Mouse (Mus musculus) hindbrain, embryonic 13.5 days (tissue): ENCODE measurements at regions not wholly inside any gene's neighbourhood (a gene's known extent, or its start where the extent isn't known, plus 50 kb on each side); places are given as distances from the start of the nearest gene placed in this dataset.

ENCODE experiments used
- ATAC-seq: fragments of 200-750 bp; cut with Nextera tagmentation; 2 replicates; pipeline ENCODE4 v1.8.0; 2017; ENCODE audit warnings: moderate TSS enrichment; ENCODE audit not compliant: low FRiP score
- H3K27ac ChIP-seq: fragments of 300-500 bp; sonication (generic); 2 replicates; pipeline ENCODE4 v1.5.1; 2015; ENCODE audit warnings: inconsistent platforms, mild to moderate bottlenecking, moderate library complexity
- H3K27me3 ChIP-seq: fragments of 300-500 bp; sonication (generic); 2 replicates; pipeline ENCODE4 v1.6.1; 2015; ENCODE audit warnings: mild to moderate bottlenecking, inconsistent platforms
- H3K36me3 ChIP-seq: fragments of 300-500 bp; sonication (generic); 2 replicates; pipeline ENCODE4 v1.6.1; 2015; ENCODE audit warnings: mild to moderate bottlenecking, inconsistent platforms
- H3K4me1 ChIP-seq: fragments of 300-500 bp; sonication (generic); replicated peaks from 2 replicates; pipeline ENCODE4 v1.6.1; 2015; ENCODE audit warnings: inconsistent platforms
- H3K4me2 ChIP-seq: fragments of 300-500 bp; sonication (generic); 2 replicates; pipeline ENCODE4 v1.6.1; 2015; ENCODE audit warnings: inconsistent platforms, mild to moderate bottlenecking, moderate library complexity
- H3K4me3 ChIP-seq: fragments of 300-500 bp; sonication (generic); 2 replicates; pipeline ENCODE4 v1.5.1; 2015; ENCODE audit warnings: mild to moderate bottlenecking, inconsistent platforms
- H3K9ac ChIP-seq: fragments of 300-500 bp; sonication (generic); 2 replicates; pipeline ENCODE4 v1.6.1; 2015; ENCODE audit warnings: mild to moderate bottlenecking, inconsistent platforms
- H3K9me3 ChIP-seq: fragments of 300-500 bp; sonication (generic); 2 replicates; pipeline ENCODE4 v1.6.1; 2016; ENCODE audit warnings: inconsistent platforms
- WGBS: fragments of 180-500 bp; shearing (Covaris S2); methylation state at CpG from one replicate; pipeline ENCODE4 v1.1.7; 2015; 5-methylcytosine and 5-hydroxymethylcytosine counted together

DNA sequence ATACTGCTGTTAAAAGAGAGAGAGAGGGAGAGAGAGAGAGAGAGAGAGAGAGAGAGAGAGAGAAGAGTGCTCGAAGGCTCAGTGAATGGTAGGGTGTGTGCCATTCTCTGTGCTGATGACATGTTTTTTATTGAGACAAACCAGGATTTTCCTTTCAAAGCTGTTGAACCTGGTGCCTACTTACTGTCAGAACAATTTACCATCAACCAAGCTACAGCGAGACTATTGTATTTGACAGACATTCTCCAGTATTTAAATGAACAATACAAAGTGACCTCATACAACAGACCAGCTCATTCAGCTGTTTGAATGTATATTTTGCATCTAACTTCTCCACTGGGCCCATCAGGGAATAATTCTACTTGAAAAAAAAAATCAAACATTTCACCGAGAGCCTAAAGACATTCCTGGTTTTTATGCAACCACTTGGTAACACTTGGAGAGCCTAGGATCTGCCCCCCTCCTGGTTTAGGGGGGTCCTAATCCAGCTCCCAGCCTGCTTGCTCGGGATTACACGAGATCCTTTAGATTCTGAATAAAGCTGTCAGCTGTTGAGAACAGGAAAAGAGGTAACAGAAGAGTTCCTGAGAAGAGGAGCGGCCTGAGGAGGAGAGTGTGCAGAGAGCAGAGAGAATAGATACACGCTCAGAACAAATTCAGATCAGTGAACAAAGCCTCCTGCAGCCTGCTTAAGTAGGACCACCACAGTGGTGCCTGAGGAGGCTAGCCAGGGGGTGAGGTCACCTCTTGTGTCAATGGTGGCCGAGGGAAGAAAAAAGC lies 117.3 kb downstream of the Anapc10 start:
- Histone ChIP-seq H3K9me3 (no peaks in the 10 kb centered on the region), H3K36me3 (no peaks in the 10 kb centered on the region), H3K9ac (no peak overlapping the region), H3K27me3 (no peaks in the 10 kb centered on the region), H3K4me3 (no peak overlapping the region), H3K4me2 (peak overlapping the region; percentile 36), H3K27ac (no peak overlapping the region), H3K4me1 (peaks cover 7% of the 10 kb centered on the region; the same call in 1 of the 2 replicates)
- WGBS = 27% methylated on average over 8 of the region's 8 CpGs
- ATAC-seq = no peak

DNA sequence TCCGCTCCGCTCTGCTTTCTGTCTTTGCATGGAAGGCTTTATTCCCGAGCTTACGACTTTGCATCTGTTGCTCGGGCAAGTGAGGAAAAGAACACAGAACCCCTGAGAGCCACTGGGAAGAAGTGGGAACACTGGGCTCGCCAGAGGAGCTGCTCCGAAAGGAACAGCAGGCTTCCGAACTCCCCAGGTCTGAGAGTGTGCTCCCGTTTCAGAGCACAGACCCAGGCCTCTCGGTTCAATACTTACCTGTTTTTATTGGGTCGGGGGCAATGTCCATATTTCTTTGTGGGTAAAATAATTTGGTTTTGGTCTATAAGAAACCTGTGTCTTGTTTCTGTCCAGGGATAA lies 117.9 kb downstream of the Anapc10 start:
- H3K36me3 ChIP-seq = no peaks in the 10 kb centered on the region
- WGBS = 21% methylated on average over 11 of the region's 11 CpGs
- H3K9ac ChIP-seq = no peak overlapping the region
- H3K27me3 ChIP-seq = no peaks in the 10 kb centered on the region
- no peaks in the 10 kb centered on the region for H3K9me3 ChIP-seq
- peak overlapping the region; percentile 36 for H3K4me2 ChIP-seq
- no peak for ATAC-seq
- H3K4me1 ChIP-seq = peaks cover 7% of the 10 kb centered on the region; the same call in 1 of the 2 replicates
- no peak overlapping the region for H3K27ac ChIP-seq
- H3K4me3 ChIP-seq = no peak overlapping the region

DNA sequence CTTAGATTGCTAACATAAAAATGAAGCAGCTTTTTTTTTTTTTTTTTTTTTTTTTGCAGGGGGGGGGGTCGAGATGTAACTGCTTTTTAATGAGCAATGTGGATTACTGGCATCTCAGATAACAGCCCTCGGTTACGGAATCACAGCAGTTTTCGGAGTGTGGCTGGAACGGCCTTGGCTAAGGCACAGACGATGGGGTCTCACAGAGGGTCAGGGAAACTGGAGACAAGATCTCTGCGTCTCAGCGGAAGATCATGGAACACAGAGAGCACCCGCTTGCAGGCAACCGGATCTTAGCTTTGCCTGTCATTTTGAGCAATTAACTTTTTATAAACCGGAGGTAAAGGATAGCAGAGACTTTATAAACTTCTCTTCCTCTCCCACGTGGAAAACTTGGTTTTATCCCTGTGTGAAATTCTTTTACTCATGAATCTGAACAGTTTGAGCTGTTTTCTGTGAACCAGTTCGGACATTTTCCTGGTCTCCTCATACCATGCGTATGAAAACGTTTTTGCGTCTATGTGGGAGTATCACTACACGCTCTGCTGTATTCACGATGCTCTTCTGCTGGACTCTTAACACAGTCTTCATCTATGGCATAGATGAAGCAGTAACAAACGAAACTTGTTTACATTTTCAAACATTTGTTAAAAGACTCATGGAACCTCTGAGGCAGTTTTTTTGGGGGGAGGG lies 118.5 kb downstream of the Anapc10 start:
- WGBS = 65% methylated on average over 19 of the region's 19 CpGs
- ATAC-seq = no peak
- H3K4me2 ChIP-seq = no peak overlapping the region

DNA sequence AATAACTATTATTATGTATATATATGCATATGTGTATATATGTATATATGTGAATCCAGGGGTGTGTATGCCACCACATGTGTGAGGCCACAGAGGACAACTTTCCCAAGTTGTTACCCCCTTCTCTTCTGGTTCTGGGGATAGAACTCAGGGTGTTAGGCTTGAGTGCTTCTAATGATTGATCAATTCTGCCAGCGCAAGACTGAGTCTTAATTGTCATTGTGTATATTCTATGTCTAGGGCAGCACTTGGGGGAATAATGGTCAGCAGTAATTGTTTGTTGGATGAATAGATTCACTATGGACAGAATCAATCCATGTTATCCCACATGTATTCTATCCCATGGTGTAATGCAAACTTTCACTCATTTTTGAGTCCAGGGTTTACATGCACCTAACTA lies 127.3 kb downstream of the Anapc10 start:
- Histone ChIP-seq H3K4me3 (no peak overlapping the region), H3K4me2 (no peak overlapping the region), H3K9ac (no peak overlapping the region), H3K36me3 (no peaks in the 10 kb centered on the region), H3K4me1 (no peaks in the 10 kb centered on the region), H3K27ac (no peak overlapping the region), H3K27me3 (no peaks in the 10 kb centered on the region), H3K9me3 (no peaks in the 10 kb centered on the region)
- no peak for ATAC-seq
- WGBS = 77% methylated on average over 1 of the region's 1 CpGs

More for the DNA sequence above, 118.5 kb downstream of the Anapc10 start:
- H3K27ac ChIP-seq = no peak overlapping the region
- no peaks in the 10 kb centered on the region for H3K27me3 ChIP-seq
- peaks cover 7% of the 10 kb centered on the region; the same call in 1 of the 2 replicates for H3K4me1 ChIP-seq
- no peaks in the 10 kb centered on the region for H3K9me3 ChIP-seq
- H3K4me3 ChIP-seq = no peak overlapping the region
- no peaks in the 10 kb centered on the region for H3K36me3 ChIP-seq
- H3K9ac ChIP-seq = no peak overlapping the region

DNA sequence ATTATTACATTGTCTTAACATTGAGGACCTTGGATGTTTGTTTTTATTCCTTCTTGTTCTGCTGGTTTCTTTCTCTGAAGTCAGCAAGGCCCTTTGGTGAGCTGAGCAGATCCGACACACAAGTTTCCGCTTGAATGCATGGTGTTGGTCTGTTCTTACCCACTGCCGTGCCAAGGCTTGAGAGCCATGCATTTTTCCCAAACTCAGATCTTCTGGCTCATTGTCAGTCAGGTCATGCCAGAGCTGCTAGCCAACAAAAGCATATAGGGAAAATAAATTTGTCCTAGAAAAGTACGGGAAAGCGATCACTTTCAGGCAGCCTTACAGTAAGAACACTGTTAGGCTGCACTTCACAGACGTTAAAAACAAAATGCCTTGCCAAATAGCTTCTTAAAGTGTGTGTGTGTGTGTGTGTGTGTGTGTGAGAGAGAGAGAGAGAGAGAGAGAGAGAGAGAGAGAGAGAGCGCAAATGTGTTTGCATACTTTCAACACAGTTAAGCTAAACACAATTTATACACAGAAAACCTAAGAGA lies 138.4 kb downstream of the Anapc10 start:
- Histone ChIP-seq H3K27ac (no peak overlapping the region), H3K4me2 (no peak overlapping the region), H3K4me1 (no peaks in the 10 kb centered on the region), H3K9me3 (no peaks in the 10 kb centered on the region), H3K27me3 (no peaks in the 10 kb centered on the region), H3K4me3 (no peak overlapping the region), H3K9ac (no peak overlapping the region), H3K36me3 (no peaks in the 10 kb centered on the region)
- ATAC-seq = no peak
- 60% methylated on average over 7 of the region's 7 CpGs for WGBS

DNA sequence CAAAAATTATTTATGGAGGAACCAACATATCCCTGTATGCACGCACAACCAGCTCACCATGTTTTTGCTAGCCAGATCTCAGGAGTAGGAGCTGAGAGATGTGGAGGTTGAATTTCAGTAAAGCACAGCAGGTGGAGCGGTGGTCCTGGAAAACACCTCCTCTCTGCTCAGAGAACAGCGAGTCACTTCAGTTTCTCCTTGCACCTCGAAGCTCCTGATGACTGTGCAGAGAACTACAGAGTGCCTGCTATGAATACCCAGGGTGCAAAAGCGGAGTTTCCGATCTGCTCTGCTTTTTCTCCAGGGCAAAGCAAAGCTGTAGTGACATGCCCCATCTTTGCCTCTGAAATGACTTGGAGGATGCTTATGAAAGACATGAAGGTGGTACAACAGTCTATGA lies 138.9 kb downstream of the Anapc10 start:
- H3K9me3 ChIP-seq = no peaks in the 10 kb centered on the region
- no peak overlapping the region for H3K9ac ChIP-seq
- no peak overlapping the region for H3K27ac ChIP-seq
- no peak overlapping the region for H3K4me3 ChIP-seq
- no peaks in the 10 kb centered on the region for H3K36me3 ChIP-seq
- H3K27me3 ChIP-seq = no peaks in the 10 kb centered on the region
- 71% methylated on average over 6 of the region's 6 CpGs for WGBS
- no peak for ATAC-seq
- H3K4me2 ChIP-seq = no peak overlapping the region
- H3K4me1 ChIP-seq = no peaks in the 10 kb centered on the region

DNA sequence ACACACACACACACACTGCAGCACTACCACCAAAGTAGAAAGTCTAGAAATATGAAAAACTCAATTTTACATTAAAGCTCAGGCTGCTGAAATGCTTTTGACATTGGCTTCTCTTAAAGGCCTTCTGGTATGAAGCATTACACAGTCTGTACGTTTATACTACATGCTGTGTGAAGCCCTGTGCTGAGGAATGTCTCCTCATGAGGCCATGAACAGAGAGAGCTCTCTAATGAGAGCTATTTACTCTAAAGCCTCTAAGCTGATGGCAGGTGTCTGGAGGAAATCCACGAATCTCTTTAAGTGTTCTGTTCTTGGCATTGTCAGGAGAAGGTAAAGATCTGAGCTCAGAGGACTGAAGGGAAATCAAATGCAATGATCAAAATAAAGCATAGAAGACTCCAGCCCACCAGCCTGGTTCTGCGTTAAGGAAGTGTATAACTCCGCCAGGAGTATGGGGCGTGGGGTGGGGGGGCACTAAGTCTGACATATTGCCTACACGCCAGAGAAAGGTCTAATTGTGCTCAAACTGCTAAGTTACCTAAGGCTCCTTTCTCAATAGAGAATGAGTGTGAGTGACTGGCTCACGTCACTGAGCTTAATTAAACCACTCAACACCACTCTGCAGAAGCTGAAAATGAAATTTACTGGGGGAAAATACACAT lies 160.9 kb downstream of the Anapc10 start:
- H3K4me1 ChIP-seq = no peaks in the 10 kb centered on the region
- no peak for ATAC-seq

DNA sequence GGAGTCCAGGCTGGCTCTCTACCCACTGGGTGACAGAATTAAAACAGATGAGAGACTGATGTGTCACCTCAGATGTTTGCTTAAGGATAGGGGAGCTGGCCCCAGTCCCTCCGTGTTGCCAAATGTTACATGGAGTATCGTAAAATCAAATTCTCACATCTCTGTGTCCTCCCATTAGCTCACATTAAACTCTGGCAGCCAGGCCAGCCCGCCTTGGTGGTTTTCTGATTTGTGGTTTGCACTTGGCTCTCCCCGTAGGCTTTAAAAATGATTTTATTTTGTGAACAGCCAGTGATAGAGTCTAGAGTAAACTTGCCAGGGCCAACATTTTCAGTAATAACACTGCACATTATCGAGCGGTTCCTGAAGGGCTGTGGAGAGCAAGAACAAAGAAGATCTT lies 149.8 kb downstream of the Hhip start:
- ATAC-seq = no peak
- Histone ChIP-seq H3K4me1 (no peaks in the 10 kb centered on the region), H3K9ac (no peak overlapping the region), H3K27me3 (no peaks in the 10 kb centered on the region), H3K4me3 (no peak overlapping the region), H3K27ac (no peak overlapping the region), H3K4me2 (no peak overlapping the region), H3K9me3 (no peaks in the 10 kb centered on the region), H3K36me3 (no peaks in the 10 kb centered on the region)
- 80% methylated on average over 6 of the region's 6 CpGs for WGBS

More for the DNA sequence above, 160.9 kb downstream of the Anapc10 start:
- Histone ChIP-seq H3K27me3 (no peaks in the 10 kb centered on the region), H3K36me3 (no peaks in the 10 kb centered on the region), H3K9me3 (no peaks in the 10 kb centered on the region), H3K27ac (no peak overlapping the region), H3K4me3 (no peak overlapping the region), H3K9ac (no peak overlapping the region), H3K4me2 (no peak overlapping the region)
- WGBS = 80% methylated on average over 7 of the region's 7 CpGs
